Mouse (Mus musculus): ENCODE results near the gene Cdh16.
"Not testable (repeated sequence)": the region's sequence is repeated elsewhere in the genome, so short reads cannot be mapped to it uniquely, and the experiment has no call there.

The Cdh16 gene

DNA sequence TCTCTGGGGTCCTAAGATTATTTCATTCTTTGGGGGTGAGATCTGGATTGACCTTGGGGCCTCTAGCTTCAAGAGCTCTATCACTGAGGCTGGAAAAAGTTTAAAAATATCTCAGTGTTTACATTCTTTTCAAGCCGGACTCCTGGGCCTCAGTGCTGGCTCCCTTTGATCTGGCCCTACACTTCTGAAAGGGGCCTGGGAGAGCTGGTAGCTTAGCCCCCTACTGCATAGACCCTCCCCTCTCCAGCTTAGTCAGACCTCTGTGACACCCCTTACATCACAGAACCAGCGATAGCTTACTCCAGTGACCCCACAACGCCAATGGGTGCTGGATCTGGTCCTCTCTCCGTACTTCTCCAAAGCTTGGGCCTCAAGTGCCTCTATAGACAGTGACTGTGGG lies 12.6 kb downstream of the Cdh16 start:
- no peak for DNase-seq (ENCODE audit: low read depth)

- DNase-seq (ENCODE audit: low read depth) = no peak
Observed at GRCm38 (mm10) chr8:104610185-104610766, 13.9 kb downstream of the Cdh16 start.

- DNase-seq (ENCODE audit: low read depth) = no peak
Observed at GRCm38 (mm10) chr8:104609222-104609621, 15.0 kb downstream of the Cdh16 start.

DNA sequence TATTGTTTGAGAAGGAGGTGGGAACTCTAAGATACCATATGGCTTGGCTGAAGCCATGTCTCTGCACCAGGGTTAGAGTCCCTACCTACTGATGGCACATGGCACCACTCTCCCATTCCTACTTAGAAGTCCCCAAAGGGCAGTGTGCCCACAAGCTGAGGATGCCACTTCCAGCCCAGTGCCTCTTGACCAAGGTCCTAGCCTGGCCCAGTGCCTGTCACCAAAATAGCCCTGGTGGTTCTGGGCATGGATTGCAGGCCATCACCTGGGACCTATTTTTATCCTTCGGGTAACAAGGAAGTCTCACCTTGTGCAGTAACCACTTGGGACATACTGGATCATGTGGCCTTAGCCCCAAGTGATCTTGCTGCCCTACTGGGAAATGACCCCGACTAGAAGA lies 16.3 kb downstream of the Cdh16 start:
- DNase-seq (ENCODE audit: low read depth) = no peak

DNA sequence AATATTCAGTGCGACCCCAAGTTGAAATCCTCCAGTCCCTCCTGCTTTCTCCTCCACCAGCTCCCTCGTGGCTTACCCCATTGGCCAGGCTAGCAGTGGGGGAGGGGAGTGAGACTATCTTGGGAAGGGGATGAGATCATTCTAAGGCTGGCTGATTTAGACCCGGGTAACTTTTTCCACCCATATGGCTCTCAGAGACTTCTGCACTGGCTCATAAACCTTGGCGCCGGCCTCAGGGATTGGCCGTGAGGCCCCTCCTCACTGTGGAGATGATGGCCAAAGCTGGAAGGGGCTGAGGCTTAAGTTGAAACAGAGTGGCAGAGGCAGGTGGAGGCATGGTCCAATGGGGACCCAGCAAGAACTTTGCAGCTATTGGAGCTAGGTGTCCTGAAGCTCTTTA lies 17.9 kb downstream of the Cdh16 start:
- no peak for DNase-seq (ENCODE audit: low read depth)

DNA sequence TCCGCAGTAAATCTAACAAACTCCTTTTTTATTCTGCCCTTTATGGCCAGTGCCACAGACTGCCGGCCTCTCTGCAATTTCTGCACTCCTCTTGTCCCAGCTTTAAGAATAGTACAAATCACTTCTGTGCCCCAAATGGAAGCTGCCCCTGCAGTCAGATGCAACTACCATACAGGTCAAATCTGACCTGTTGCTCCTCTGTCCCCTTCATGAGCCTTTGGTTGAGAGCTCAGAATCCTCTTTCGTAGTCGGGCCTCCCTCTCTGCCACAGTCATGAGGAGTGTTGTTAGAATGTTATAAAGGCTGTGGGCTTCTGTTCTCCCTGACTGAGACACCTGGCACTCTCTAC lies 21.0 kb downstream of the Cdh16 start:
- no peak for DNase-seq (ENCODE audit: low read depth)

DNA sequence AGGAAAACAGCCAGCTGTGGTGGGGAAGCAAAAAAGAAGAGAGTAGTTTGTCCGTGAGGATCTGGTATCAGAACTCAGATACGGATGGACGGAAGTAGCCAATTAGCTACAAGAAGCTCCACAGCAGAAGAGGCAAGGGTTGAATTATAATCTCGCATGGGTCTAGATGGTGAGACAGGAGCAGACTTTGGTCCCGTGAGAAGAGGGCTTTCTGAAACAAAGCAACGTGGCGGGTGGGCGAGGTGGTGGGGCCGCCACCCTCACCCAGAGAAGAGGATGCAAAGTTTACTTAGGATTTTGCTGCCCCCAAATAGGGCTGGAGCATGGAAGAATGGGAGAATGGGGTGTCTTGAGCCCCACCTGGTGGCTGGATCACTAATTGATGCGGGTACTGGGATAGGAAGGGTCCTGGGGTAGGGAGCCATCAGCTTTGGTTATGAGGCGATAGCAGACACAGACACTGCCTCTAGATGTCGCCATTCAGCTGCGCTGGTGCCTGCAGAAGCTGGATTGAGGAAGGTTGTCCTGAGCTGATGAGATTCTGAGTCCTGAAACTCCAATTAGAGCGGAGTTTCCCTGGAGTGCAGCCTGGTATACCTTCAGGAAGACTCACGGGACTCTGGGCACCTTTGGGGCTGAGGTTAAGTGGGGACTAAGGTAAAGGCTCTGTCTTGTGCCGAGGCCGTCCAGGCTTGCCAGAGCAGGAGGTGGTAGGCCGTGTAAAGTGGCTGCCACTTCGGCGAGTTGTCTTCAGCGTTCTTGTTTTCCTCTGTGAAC lies 21.5 kb downstream of the Cdh16 start:
- DNase-seq (ENCODE audit: low read depth) = peak; percentile 84

DNA sequence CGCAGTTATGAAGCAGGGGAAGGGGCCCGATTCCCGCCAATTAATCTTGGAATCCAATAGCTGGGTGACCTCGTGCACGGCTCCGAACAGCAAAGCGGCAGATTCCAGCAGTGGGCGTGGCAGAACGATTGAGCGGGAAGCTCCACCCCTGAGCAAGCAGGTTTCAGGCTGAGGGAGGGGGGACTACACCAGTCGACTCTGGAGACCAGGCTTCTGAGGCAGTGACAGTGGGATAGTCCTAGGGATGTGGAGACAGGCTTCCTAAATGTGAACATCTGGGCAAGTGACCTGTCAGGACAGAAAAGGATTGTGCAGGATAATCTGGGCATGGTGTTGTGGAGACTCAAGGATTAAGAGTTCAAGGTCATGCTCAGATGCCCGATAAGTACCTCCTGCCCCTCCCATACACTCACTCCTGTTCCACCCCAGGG lies 22.2 kb downstream of the Cdh16 start:
- no peak for DNase-seq (ENCODE audit: low read depth)

- no peak for DNase-seq (ENCODE audit: low read depth)
Observed at GRCm38 (mm10) chr8:104601386-104601785, 22.8 kb downstream of the Cdh16 start.

DNA sequence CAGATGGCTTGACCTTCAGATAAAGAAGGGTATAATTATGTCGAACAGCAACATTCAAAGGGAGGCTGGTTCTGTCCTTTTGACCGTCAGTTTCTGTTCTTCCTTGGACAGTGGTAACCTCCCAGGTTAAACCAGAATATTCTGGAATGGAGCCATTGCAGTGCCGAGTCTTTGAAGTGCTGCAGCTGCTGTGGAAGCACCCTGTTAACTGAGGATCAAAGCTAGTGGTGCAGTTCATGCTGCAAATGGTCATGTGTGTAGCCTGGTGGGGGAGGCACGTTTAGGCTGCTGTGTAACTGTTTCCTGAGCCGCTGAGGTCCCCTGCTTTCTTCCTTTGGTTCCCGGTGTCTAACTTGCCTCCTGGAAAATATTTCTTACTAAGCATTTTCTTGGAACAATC lies 25.7 kb downstream of the Cdh16 start:
- DNase-seq (ENCODE audit: low read depth) = no peak

DNA sequence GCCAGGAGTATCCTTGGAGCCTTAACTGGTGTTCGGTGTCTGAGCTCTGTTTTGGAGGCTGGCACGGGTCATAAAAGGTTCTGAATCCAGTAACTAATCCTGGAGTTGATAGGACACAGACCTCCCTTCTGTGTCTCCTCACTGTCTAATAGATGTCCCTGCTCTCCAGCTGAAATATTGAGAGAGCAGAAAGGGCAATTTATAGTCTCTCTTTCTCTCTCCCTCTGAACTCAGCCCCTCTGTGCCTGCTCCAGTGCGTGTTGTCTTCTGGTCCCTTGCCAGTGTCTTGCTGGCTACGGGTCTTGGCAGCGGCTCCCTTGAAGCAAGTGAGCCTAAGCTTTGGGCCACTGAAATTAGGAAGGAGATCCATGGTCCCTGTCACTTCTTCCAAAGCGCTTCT lies 26.5 kb downstream of the Cdh16 start:
- DNase-seq (ENCODE audit: low read depth) = no peak

DNA sequence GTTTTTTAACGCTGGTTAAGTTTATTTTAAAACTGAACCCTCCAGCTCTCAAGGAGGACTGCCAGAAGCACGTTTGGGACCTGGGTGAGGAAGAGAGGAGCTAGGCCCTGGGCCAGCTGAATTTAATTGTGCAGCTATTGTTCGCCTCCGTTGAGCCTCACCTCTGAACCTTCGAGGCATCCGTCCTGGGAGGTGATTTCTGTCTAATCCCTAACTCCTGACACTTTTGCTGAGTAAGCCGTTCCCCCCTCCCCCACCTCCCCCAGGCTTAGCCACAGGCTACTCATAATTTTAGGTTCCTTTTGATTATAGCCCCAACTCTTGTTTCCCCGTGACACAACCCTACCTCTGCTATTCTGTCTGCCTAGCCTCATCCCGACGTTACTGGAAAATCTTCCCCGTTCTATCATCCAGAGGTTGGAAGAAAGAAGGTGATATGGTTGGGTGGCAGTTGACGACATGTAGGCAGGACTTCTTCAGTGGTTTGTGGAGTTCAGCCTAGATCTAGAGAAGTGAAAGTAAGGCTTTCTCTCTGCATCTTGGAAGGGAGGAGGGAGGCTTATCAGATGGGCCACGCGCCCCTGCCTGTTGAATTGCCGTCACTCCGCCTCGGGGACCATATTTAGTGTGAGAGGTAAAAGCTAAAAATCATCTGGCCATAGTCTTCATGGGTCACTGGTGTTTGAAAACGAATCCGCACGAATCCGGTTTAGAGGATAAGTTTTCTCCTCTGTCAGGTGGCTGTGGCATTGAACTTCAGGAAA lies 28.2 kb downstream of the Cdh16 start:
- DNase-seq (ENCODE audit: low read depth) = no peak

DNA sequence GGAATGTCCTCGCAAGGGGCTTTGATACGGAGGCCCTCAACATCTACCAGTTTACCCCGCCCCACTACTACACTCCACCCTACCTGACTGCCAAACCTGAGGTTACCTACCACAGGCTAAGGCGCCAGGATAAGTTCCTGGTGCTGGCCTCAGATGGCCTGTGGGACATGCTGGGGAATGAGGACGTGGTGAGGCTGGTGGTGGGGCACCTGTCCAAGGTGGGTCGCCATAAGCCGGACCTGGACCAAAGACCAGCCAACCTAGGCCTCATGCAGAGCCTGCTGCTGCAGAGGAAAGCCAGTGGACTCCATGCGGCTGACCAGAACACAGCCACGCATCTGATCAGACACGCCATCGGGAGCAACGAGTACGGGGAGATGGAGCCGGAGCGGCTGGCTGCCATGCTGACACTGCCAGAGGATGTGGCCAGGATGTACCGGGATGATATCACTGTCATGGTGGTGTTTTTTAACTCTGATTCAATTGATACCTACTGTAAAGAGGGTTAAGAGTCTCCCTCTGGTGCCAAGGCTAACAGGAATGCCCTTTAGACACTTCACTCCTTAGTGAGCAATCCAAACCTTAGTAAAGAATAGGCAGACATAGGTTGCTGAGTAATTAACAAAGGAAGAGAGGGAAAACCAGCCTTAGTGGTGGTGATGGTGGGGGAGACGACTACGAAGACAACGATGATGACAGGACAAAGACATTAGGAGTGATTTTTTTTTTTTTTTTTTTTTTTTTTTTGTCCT lies 29.4 kb downstream of the Cdh16 start:
- DNase-seq (ENCODE audit: low read depth) = no peak

DNA sequence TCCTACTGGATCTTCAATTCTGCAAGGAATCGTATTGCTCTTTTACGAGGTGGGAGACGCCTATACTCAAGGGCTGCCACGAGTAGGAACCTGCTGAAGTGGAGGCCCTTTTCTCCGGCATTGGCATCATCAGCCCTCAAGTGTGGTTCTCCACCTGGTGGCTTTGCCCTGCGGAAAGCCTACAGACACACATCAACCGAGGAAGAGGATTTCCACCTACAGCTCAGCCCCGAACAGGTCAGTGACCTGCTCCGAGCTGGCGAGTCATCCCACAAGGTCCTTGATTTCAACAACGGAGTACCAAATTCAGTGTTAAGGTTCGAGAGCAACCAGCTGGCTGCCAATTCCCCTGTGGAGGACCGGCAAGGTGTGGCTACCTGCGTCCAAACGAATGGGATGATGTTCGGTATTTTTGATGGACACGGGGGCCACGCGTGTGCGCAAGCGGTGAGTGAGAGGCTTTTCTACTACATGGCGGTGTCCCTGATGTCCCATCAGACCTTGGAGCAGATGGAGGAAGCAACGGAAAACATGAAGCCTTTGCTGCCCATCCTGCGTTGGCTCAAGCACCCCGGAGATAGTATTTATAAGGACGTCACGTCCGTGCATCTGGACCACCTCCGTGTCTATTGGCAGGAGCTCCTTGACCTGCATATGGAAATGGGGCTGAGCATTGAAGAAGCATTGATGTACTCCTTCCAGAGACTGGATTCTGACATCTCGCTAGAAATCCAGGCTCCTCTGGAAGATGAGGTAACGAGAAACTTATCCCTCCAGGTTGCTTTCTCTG lies 30.5 kb downstream of the Cdh16 start:
- DNase-seq (ENCODE audit: low read depth) = no peak

DNA sequence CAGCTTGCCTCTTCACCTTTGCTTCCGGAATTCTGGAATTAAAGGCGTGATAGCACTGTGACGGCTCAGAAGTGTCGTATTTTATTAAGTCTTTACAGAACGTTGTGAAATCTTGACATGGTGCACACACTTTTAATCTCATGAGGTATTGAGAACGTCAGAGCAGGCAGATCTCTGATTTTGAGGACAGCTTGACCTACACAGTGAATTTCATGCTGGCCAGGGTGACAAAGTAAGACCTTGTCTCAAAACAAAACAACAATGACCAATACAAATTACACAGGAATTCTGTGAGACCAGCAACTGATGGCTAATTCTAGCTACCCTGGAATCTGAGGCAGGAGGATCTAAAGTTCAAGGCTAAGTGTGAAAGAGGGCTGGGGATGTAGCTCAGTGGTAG lies 31.6 kb downstream of the Cdh16 start:
- DNase-seq (ENCODE audit: low read depth) = no peak

DNA sequence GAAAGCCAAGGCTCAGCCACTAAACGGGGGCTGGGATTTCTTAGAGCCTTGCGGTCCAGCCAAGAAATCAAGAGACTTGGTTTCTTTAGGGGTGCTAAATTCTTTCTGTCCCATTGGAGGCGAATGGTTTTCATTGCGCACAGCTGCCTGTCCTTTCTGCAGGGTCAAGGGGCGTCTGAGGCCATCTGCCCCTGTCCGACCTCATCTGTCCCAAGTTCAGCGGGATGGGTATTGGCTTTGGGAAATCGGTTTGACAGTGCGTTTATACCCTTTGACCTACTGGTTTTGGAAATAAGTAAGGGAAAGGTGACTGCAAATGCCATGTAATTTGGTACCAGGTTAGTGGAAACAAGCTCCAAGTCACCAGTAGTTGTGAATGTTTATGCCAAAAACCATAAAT lies 32.3 kb downstream of the Cdh16 start:
- DNase-seq (ENCODE audit: low read depth) = no peak

DNA sequence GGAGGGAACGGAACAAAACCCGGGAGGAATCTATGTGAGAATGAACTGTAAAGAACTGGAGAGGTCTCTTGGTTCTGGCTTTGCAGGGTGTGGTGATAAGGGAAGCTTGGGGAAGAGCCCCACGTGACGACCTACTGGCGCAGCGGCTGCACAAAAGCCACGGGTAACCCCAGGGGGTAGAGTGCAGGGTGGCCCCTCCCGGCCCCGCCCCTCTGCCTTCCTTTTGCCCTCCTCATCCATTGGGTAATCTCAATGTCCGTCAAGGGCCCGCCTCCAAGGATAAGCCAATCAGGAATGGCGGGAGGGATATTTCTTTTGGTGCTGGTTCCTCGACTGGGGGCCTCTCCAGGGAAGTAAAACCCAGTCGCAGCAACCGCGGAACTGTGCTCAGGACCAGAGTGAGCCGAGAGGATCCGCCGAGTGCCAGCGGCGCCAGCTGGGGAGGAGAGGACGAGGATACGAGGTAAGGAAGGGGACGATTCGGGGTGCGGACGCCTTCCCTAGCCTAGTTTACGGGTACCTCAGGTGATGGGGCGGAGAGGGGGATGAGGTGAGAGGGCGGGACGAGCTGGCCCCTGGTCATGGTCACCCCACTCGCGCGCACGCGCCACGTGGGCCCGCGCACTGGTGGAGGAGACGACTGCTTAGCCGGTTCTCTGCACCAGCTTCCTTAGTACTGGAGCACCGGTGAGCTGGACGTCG lies 32.9 kb downstream of the Cdh16 start, which contains the start of gene Pdp2:
Gene Pdp2, plus strand, starts transcription at position 319 of the 702 bp plus-strand sequence.
- peak; percentile 93 for DNase-seq (ENCODE audit: low read depth)

- peak; percentile 15 for DNase-seq (ENCODE audit: low read depth)
Observed at GRCm38 (mm10) chr8:104590284-104590683, 33.9 kb downstream of the Cdh16 start.

- DNase-seq (ENCODE audit: low read depth) = no peak
Observed at GRCm38 (mm10) chr8:104584522-104584921, 39.7 kb downstream of the Cdh16 start.

DNA sequence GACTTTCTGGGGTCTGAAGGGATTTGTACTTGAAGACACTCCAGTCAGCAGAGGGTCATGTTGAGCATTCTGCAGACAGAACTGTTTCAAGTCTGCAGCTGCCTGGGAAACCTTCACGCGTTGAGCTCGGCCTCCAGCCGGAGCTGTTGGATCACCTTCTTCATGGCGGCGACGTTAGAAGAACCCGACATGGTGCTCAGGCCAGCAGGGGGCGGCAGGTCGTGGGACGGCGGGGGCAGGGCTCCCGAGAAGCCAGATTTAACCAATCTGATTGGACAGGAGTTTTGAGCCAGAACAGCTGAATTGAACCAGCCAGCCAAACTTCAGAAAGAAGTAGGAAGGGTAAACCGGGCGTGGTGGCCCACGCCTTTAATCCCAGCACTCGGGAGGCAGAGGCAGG lies 46.6 kb downstream of the Cdh16 start:
- DNase-seq (ENCODE audit: low read depth) = not testable (repeated sequence)

DNA sequence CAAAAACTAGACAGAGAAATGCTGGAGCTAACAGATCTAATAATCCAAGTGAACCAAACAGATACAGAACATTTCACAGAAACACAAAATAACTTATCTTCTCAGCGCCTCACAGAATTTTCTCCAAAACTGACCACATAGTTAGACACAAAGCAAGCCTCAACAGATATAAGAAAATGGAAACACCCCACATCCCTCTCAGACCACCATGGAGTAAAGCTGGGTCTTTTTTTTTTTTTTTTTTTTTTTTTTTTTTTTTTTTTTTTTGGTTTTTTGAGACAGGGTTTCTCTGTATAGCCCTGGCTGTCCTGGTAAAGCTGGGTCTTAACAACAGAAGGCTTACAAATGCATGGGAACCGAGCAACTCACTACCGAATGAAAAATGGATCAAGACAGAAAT lies 47.4 kb downstream of the Cdh16 start:
- DNase-seq (ENCODE audit: low read depth) = no peak
